Comparison of ENCODE assay signal across 1 mouse cellular context in genomic region chr9:70239229-70239628, GRCm38 (mm10).
TF ChIP-seq lines count a peak whose summit lies in the region.

No protein-coding gene starts in this region.

TF ChIP-seq in CH12.LX, 34 proteins besides CTCF, POLR2A, EP300 and RAD21 (continued from another document):
- TF ChIP-seq IRF4 (IDR thresholded peaks at IDR 0.05; ENCODE audit: low read depth, low read length) (peak; percentile 21; the same call in 1 of the 2 replicates), CHD1 (IDR thresholded peaks at IDR 0.05; ENCODE audit: low read depth, low read length) (no peak), UBTF (IDR thresholded peaks at IDR 0.05; ENCODE audit: low read depth, low read length) (no peak), HCFC1 (IDR thresholded peaks at IDR 0.05; ENCODE audit: low read depth, low read length) (no peak), TCF12 (IDR thresholded peaks at IDR 0.05; ENCODE audit: low read depth, low read length) (peak; percentile 38; the same call in 1 of the 2 replicates), ZNF384 (IDR thresholded peaks at IDR 0.05; ENCODE audit: low read depth, low read length) (peak; percentile 76), MAX (IDR thresholded peaks at IDR 0.05; ENCODE audit: low read length) (peak; percentile 85), KAT2A (IDR thresholded peaks at IDR 0.05; ENCODE audit: insufficient replicate concordance, low read length) (no peak), SMC3 (IDR thresholded peaks at IDR 0.05; ENCODE audit: low read depth, low read length) (no peak), GABPA (IDR thresholded peaks at IDR 0.05; ENCODE audit: insufficient replicate concordance, low read depth, low read length) (no peak), MAFK (IDR thresholded peaks at IDR 0.05; ENCODE audit: insufficient replicate concordance, low read length) (no peak), NRF1 (IDR thresholded peaks at IDR 0.05; ENCODE audit: low read depth, low read length) (no peak), MEF2A (IDR thresholded peaks at IDR 0.05; ENCODE audit: borderline replicate concordance, low read depth, low read length) (no peak), TBP (conservative IDR thresholded peaks at IDR 0.05; ENCODE audit: low read depth, low read length) (no peak), POLR2AphosphoS2 (IDR thresholded peaks at IDR 0.05; ENCODE audit: low read depth, low read length) (no peak), JUND (conservative IDR thresholded peaks at IDR 0.05; ENCODE audit: low read depth, low read length) (no peak), ETS1 (conservative IDR thresholded peaks at IDR 0.05; ENCODE audit: low read depth, low read length) (peak; percentile 58), RCOR1 (conservative IDR thresholded peaks at IDR 0.05; ENCODE audit: low read depth, low read length) (no peak), CHD2 (IDR thresholded peaks at IDR 0.05; ENCODE audit: low read length) (no peak)
TF ChIP-seq in CH12.LX: peak in this region for 8.
